Mouse (Mus musculus) layer of hippocampus, adult 2 months (tissue): ENCODE results near the gene Cbx2. TPM values are rescaled to one million over a fixed set of nuclear protein-coding genes. Genes with fewer than 3 reads are reported as not detected.
A peak's percentile ranks its signal among the peaks of the same experiment; 100 is the strongest.

Source experiments
- DNase-seq, 2 experiments: peaks; one replicate each; pipeline ENCODE4 v3.0.0; 2022; ENCODE audit warnings: low spot score in 2 of 2
- H3K27ac ChIP-seq: fragments of 200-600 bp; 2 replicates; pipeline ENCODE4 v1.8.1; 2022
- H3K4me3 ChIP-seq: fragments of 200-600 bp; 2 replicates; pipeline ENCODE4 v1.8.1; 2022; ENCODE audit warnings: mild to moderate bottlenecking
- CTCF ChIP-seq: fragments of 200-600 bp; conservative IDR thresholded peaks from 2 replicates; pipeline ENCODE4 v1.8.1; 2022; ENCODE audit warnings: antibody characterized with exemption, mild to moderate bottlenecking, moderate library complexity
- long read RNA-seq, 2 experiments: library from polyadenylated mRNA; stranded (forward); transcript quantifications; one replicate each; pipeline ENCODE4 v2.0.0; 2021; ENCODE audit warnings: borderline mapping rate in 2 of 2
- total RNA-seq, 2 experiments: library from RNA; stranded (reverse); gene quantifications; 2 replicates each; pipeline ENCODE4 v1.2.3; 2021

Gene Cbx2
- 1 to 10 TPM; 2.9 to 3.1 TPM for total RNA-seq
- long read RNA-seq, experiment 1, partial matches to known transcripts, result 0 of 3 reads
- long read RNA-seq, experiment 1, other reads (novel, unspliced or antisense), result 2 of 3 reads
- long read RNA-seq, experiment 2, partial matches to known transcripts, result 0 of 6 reads
- long read RNA-seq, experiment 2, other reads (novel, unspliced or antisense), result 2 of 6 reads

DNA sequence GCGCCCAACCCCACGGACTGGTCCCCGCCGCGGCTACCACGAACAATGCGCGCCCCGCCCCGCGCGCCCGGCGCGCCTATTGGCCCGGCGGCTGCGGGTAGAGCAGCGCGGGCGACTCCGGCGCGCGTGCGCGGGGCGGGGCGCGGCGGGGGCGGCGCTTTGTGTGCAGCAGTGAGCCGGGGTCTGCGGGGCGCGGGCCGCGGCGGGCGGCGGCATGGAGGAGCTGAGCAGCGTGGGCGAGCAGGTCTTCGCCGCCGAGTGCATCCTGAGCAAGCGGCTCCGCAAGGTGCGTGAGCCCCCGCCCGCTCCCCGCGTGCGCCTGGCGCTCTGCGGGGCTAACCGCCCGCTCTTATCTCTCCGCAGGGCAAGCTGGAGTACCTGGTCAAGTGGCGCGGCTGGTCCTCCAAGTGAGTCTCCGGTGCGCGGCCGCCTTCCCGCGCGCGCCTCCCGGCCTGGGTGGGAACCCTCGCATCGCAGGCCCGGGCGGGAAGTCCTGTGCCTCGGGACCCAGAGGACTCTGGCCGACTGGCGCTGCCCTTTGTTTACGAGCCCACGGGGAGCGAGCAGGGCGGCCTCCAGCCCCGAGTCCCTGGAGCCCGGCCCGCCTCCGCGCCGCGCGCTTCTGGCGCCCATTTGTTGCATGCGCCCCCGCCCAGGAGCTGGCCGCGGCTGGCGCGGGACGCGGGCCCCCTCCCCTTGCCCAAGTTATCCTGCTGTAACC is at the start of gene Cbx2:
TSS of gene Cbx2 (plus strand) at position 68 of the 721 bp plus-strand sequence.
- no peak for TF ChIP-seq CTCF
- Histone ChIP-seq H3K4me3 (peak within 1 kb of the TSS; percentile 86), H3K27ac (peak within 1 kb of the TSS; percentile 77)
- DNase-seq, result peak; percentile 75 to 81

DNA sequence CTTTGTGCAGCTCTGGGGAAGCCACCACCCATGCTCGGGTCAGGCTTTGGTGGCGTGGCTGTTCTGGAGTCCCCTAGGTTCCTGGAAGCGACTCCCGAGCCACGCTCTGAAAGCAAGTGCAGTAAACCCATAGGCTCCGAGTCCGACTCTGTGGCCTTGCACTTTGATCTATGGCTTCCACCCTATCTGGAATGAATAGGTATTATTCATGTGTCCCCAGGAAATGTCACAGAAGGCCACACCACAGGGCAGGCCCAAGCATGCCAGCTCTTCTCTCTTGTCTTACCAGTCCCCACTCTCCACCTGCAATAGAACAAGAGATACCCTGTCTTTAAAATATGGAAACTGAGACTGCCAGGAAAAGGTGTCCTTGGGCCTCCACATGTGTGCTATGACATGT is 48.4 kb upstream of the Cbx2 start:
- DNase-seq, result no peak
- no peak overlapping the region for H3K27ac ChIP-seq
- H3K4me3 ChIP-seq, result no peak overlapping the region
- TF ChIP-seq CTCF, result no peak

DNA sequence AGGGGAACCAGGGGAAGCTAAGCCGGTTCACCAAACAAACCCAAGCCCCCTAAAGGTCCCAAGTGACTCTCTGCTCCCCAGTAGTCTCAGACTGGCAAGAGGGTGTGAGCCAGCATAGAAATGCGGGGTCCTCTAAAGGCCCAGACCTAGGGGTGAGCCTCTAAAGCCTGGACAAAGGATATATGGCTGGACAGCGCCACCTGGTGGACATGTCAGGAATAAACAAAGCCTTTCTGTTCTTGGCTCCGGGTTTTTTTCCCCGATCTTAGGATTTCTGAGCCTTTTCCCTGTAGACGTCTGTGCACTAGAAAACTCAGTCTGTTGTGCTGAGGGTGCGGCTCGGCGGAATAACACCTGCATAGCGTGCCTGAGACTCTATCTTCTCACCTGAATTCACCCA is 47.3 kb upstream of the Cbx2 start:
- DNase-seq, result peak; percentile 51 to 79
- H3K27ac ChIP-seq, result peak overlapping the region; percentile 56; the same call in 1 of the 2 replicates
- H3K4me3 ChIP-seq, result peak overlapping the region; percentile 17; the same call in 1 of the 2 replicates
- TF ChIP-seq CTCF, result peak; percentile 95; the same call in 1 of the 2 replicates

DNA sequence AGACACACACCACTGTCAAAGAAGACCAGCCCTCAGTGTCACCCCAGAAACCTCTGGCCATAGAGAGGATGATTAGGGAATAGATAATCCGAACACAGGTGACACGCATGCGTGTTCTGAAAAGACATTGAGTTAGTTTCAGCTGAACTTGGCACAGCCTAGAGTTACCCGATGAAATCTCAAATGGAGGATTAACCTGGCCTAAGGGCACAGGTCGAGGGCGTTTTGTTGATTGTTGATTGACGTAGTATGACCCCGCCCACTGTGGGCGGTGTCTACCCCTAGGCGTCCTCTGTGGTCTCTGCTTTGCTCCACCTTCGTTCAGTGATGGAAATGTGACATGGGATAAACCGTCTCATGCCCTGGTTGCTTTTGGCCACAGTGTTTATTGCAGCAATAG is 46.8 kb upstream of the Cbx2 start:
- H3K27ac ChIP-seq, result peak overlapping the region; percentile 56; the same call in 1 of the 2 replicates
- H3K4me3 ChIP-seq, result peak overlapping the region; percentile 17; the same call in 1 of the 2 replicates
- TF ChIP-seq CTCF, result no peak
- no peak for DNase-seq

GRCm38 (mm10) chr11:118980388-118980787 is 42.4 kb upstream of the Cbx2 start:
- Histone ChIP-seq H3K27ac (no peak overlapping the region), H3K4me3 (no peak overlapping the region)
- no peak for TF ChIP-seq CTCF
- DNase-seq, result no peak

GRCm38 (mm10) chr11:118981012-118981776 is 41.6 kb upstream of the Cbx2 start:
- no peak for DNase-seq
- H3K4me3 ChIP-seq, result no peak overlapping the region
- H3K27ac ChIP-seq, result no peak overlapping the region
- peak; percentile 55 for TF ChIP-seq CTCF

GRCm38 (mm10) chr11:118982593-118983113 is 40.1 kb upstream of the Cbx2 start:
- Histone ChIP-seq H3K27ac (no peak overlapping the region), H3K4me3 (no peak overlapping the region)
- TF ChIP-seq CTCF, result no peak
- no peak for DNase-seq

DNA sequence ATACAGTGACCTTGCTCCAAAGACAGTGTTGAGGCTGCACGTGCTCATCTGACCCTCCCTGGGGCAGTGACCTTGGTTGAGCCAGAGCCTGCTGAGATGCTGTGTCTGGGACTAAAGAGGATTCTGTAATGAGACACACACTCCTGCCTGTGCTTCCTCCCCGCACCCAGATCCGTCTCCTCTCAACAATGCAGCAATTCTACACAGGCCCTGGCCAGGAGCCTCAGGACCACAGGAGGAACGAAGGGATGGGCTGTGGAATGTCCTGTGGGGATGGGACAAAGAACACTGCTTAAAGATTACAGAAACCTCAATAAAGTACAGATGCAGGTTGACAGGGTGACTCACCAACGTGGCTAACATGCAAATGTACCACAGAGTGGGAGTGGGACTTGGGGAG is 37.2 kb upstream of the Cbx2 start:
- TF ChIP-seq CTCF, result no peak
- no peak for DNase-seq
- no peak overlapping the region for H3K4me3 ChIP-seq
- no peak overlapping the region for H3K27ac ChIP-seq

DNA sequence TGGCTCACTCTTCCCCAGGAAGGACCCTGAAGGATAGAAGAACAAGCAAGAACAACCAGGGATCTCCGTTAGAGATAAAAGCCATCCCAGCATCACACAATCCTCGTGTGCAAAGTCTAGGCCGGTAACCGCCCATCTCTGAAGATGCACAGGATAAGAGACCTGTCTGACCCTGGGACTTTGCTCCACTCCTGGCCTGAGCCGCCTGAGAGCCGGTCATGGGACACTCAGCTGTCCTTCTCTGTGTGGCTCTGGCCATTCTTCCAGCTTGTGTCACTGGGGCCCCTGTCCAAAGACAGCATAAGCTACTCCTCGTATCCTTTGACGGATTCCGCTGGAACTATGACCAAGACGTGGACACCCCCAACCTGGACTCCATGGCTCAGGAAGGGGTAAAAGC is 34.8 kb upstream of the Cbx2 start, which contains the start of gene Enpp7:
TSS of gene Enpp7 (plus strand) at position 190 of the 400 bp plus-strand sequence.
- TF ChIP-seq CTCF, result no peak
- Histone ChIP-seq H3K4me3 (no peak within 1 kb of the TSS), H3K27ac (no peak within 1 kb of the TSS)
- DNase-seq, result no peak

DNA sequence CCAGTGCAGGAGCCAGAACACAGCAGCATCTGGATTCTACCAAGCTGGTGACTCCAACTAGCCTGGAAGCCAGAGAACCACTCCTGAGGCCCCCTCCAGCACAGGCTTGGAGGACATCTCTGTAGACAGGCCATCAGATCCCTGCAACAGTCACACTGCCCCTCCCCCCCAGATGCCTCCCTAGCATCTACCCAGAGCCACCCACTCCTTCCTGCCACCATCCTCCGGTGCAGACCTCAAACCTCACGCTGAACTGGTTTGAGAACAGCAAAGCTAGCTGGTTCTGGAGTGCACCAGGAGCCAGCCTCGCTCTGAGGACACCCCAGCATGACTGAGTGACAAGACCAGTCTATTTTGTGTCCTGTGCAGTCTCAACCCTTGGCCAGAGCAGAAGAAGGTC is 30.0 kb upstream of the Cbx2 start:
- no peak for DNase-seq
- Histone ChIP-seq H3K27ac (no peak overlapping the region), H3K4me3 (no peak overlapping the region)
- no peak for TF ChIP-seq CTCF

DNA sequence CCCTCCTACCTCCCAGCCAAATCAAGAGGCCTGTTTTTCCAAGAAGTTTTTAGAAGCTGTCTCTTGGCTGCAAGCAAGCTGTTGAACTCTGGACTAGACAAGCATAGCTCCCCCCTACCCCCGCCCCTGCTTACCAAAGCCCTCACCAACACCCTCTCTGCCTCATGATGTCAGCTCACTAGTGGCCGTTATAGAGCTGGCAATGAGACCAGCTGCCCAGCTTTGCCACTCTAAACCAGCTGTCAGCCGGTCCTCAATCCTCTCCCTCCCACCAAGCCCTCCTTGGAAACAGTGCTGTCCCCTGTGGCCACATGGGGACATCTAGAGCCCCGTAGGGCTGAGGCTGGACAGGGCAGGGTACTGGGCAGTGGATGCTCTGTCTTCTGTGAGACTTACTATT is 27.3 kb upstream of the Cbx2 start:
- H3K27ac ChIP-seq, result no peak overlapping the region
- no peak for TF ChIP-seq CTCF
- no peak overlapping the region for H3K4me3 ChIP-seq
- no peak for DNase-seq

- no peak for TF ChIP-seq CTCF
- Histone ChIP-seq H3K4me3 (no peak overlapping the region), H3K27ac (no peak overlapping the region)
- DNase-seq, result no peak
Measured at GRCm38 (mm10) chr11:118997182-118997581, 25.6 kb upstream of the Cbx2 start.
